Mouse (Mus musculus): Measurements from ENCODE around the gene Dtx2. TPM values are rescaled to one million over a fixed set of nuclear protein-coding genes. Genes with fewer than 3 reads are reported as not detected.

The Dtx2 gene
- total RNA-seq, 1 experiment, result 28.3 TPM

DNA sequence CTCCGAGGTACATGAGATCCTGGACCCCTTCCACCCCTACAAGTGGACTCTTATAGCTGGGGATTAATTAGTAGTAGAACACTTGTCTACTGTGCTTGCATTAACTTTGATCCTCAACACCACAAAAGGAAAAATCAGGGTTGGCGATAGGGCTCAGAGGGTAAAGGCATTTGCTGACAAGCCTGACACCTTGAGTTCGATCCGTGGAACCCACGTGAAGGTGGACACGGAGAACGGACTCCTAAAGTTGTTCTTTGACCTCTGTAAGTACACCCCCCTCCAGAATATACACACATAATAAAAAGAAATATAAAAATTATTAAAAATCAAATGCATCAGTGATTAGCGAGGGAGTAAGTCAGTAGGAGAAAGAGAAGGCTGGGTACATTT lies 270 bp upstream of the Dtx2 start:
- Histone ChIP-seq H3K4me1 (ENCODE audit: control insufficient read depth in 2 of 2, insufficient read depth in 2 of 2, low read length in 2 of 2, poor library complexity in 1 of 2) (peaks cover 0 to 4% of the 10 kb centered on the region in 2 experiments; a peak in 1 of 4 replicates), H3K9me3 (ENCODE audit: control insufficient read depth, insufficient read depth, low read depth, low read length) (no peaks in the 10 kb centered on the region), H3K9ac (ENCODE audit: insufficient read depth, low read depth, low read length, poor library complexity, severe bottlenecking) (no peak overlapping the region), H3K27ac (ENCODE audit: insufficient read depth, low read depth, low read length, poor library complexity, severe bottlenecking) (no peak overlapping the region), H3K36me3 (ENCODE audit: control insufficient read depth, insufficient read depth, low read length, poor library complexity, severe bottlenecking) (peaks cover 5% of the 10 kb centered on the region; the same call in 1 of the 2 replicates), H3K4me3 (ENCODE audit: insufficient read depth in 1 of 2, low read depth in 1 of 2, low read length in 2 of 2, poor library complexity in 1 of 2, severe bottlenecking in 1 of 2) (peak overlapping the region in 1 of 2 experiments; percentile 74; a peak in 2 of 4 replicates)
- TF ChIP-seq CHD2 (IDR thresholded peaks at IDR 0.05; ENCODE audit: low read depth, low read length) (no peak), MAFK (IDR thresholded peaks at IDR 0.05; ENCODE audit: insufficient read depth, low read depth, low read length) (no peak), HCFC1 (IDR thresholded peaks at IDR 0.05; ENCODE audit: borderline replicate concordance, insufficient read depth, low read length) (no peak), ZC3H11A (IDR thresholded peaks at IDR 0.05; ENCODE audit: borderline replicate concordance, low read depth, low read length) (no peak), ZNF384 (IDR thresholded peaks at IDR 0.05; ENCODE audit: low read depth, low read length) (no peak)
- in situ Hi-C loops (cut with MboI; ENCODE audit: low sequenced_read_pairs in 2 of 2, unreplicated experiment in 2 of 2), result no loop called here
- no peak for DNase-seq (ENCODE audit: low read depth, low spot score)

- Histone ChIP-seq H3K36me3 (ENCODE audit: control insufficient read depth, insufficient read depth, low read length, poor library complexity, severe bottlenecking) (peaks cover 10% of the 10 kb centered on the region; the same call in 1 of the 2 replicates), H3K4me3 (ENCODE audit: insufficient read depth in 1 of 2, low read depth in 1 of 2, low read length in 2 of 2, poor library complexity in 1 of 2, severe bottlenecking in 1 of 2) (no peak overlapping the region), H3K27ac (ENCODE audit: insufficient read depth, low read depth, low read length, poor library complexity, severe bottlenecking) (no peak overlapping the region), H3K9ac (ENCODE audit: insufficient read depth, low read depth, low read length, poor library complexity, severe bottlenecking) (no peak overlapping the region), H3K4me1 (ENCODE audit: control insufficient read depth in 2 of 2, insufficient read depth in 2 of 2, low read length in 2 of 2, poor library complexity in 1 of 2) (peaks cover 0 to 6% of the 10 kb centered on the region in 2 experiments; a peak in 1 of 4 replicates), H3K9me3 (ENCODE audit: control insufficient read depth, insufficient read depth, low read depth, low read length) (no peaks in the 10 kb centered on the region)
- TF ChIP-seq ZNF384 (IDR thresholded peaks at IDR 0.05; ENCODE audit: low read depth, low read length) (no peak), ZC3H11A (IDR thresholded peaks at IDR 0.05; ENCODE audit: borderline replicate concordance, low read depth, low read length) (no peak), CHD2 (IDR thresholded peaks at IDR 0.05; ENCODE audit: low read depth, low read length) (no peak), MAFK (IDR thresholded peaks at IDR 0.05; ENCODE audit: insufficient read depth, low read depth, low read length) (no peak), HCFC1 (IDR thresholded peaks at IDR 0.05; ENCODE audit: borderline replicate concordance, insufficient read depth, low read length) (no peak)
- no peak for DNase-seq (ENCODE audit: low read depth, low spot score)
- in situ Hi-C loops (cut with MboI; ENCODE audit: low sequenced_read_pairs in 2 of 2, unreplicated experiment in 2 of 2), result no loop called here
Observed at GRCm38 (mm10) chr5:135996162-135996561, 1.6 kb downstream of the Dtx2 start.

- H3K27ac ChIP-seq (ENCODE audit: insufficient read depth, low read depth, low read length, poor library complexity, severe bottlenecking), result peak overlapping the region; percentile 64
- no peak for DNase-seq (ENCODE audit: low read depth, low spot score)
- no peak overlapping the region for H3K9ac ChIP-seq (ENCODE audit: insufficient read depth, low read depth, low read length, poor library complexity, severe bottlenecking)
- H3K4me1 ChIP-seq (ENCODE audit: control insufficient read depth in 2 of 2, insufficient read depth in 2 of 2, low read length in 2 of 2, poor library complexity in 1 of 2), result peaks cover 3 to 8% of the 10 kb centered on the region in 2 experiments; a peak in 3 of 4 replicates
- peaks cover 10% of the 10 kb centered on the region; the same call in 1 of the 2 replicates for H3K36me3 ChIP-seq (ENCODE audit: control insufficient read depth, insufficient read depth, low read length, poor library complexity, severe bottlenecking)
- no peak for TF ChIP-seq ZC3H11A (IDR thresholded peaks at IDR 0.05; ENCODE audit: borderline replicate concordance, low read depth, low read length)
- peak; percentile 78 for TF ChIP-seq MAFK (IDR thresholded peaks at IDR 0.05; ENCODE audit: insufficient read depth, low read depth, low read length)
- TF ChIP-seq HCFC1 (IDR thresholded peaks at IDR 0.05; ENCODE audit: borderline replicate concordance, insufficient read depth, low read length), result no peak
- TF ChIP-seq ZNF384 (IDR thresholded peaks at IDR 0.05; ENCODE audit: low read depth, low read length), result no peak
- TF ChIP-seq CHD2 (IDR thresholded peaks at IDR 0.05; ENCODE audit: low read depth, low read length), result no peak
- H3K4me3 ChIP-seq (ENCODE audit: insufficient read depth in 1 of 2, low read depth in 1 of 2, low read length in 2 of 2, poor library complexity in 1 of 2, severe bottlenecking in 1 of 2), result no peak overlapping the region
- H3K9me3 ChIP-seq (ENCODE audit: control insufficient read depth, insufficient read depth, low read depth, low read length), result no peaks in the 10 kb centered on the region
- in situ Hi-C loops (cut with MboI; ENCODE audit: low sequenced_read_pairs in 2 of 2, unreplicated experiment in 2 of 2), result no loop called here
Observed at GRCm38 (mm10) chr5:136001222-136001621, 6.6 kb downstream of the Dtx2 start.

- Histone ChIP-seq H3K4me3 (ENCODE audit: insufficient read depth in 1 of 2, low read depth in 1 of 2, low read length in 2 of 2, poor library complexity in 1 of 2, severe bottlenecking in 1 of 2) (no peak overlapping the region), H3K4me1 (ENCODE audit: control insufficient read depth in 2 of 2, insufficient read depth in 2 of 2, low read length in 2 of 2, poor library complexity in 1 of 2) (peaks cover 3 to 8% of the 10 kb centered on the region in 2 experiments; a peak in 3 of 4 replicates), H3K9me3 (ENCODE audit: control insufficient read depth, insufficient read depth, low read depth, low read length) (no peaks in the 10 kb centered on the region), H3K9ac (ENCODE audit: insufficient read depth, low read depth, low read length, poor library complexity, severe bottlenecking) (no peak overlapping the region), H3K36me3 (ENCODE audit: control insufficient read depth, insufficient read depth, low read length, poor library complexity, severe bottlenecking) (peaks cover 7% of the 10 kb centered on the region; the same call in 1 of the 2 replicates), H3K27ac (ENCODE audit: insufficient read depth, low read depth, low read length, poor library complexity, severe bottlenecking) (peak overlapping the region; percentile 92)
- DNase-seq (ENCODE audit: low read depth, low spot score), result no peak
- in situ Hi-C loops (cut with MboI; ENCODE audit: low sequenced_read_pairs in 2 of 2, unreplicated experiment in 2 of 2), result no loop called here
- TF ChIP-seq CHD2 (IDR thresholded peaks at IDR 0.05; ENCODE audit: low read depth, low read length) (no peak), ZNF384 (IDR thresholded peaks at IDR 0.05; ENCODE audit: low read depth, low read length) (no peak), HCFC1 (IDR thresholded peaks at IDR 0.05; ENCODE audit: borderline replicate concordance, insufficient read depth, low read length) (no peak), ZC3H11A (IDR thresholded peaks at IDR 0.05; ENCODE audit: borderline replicate concordance, low read depth, low read length) (no peak), MAFK (IDR thresholded peaks at IDR 0.05; ENCODE audit: insufficient read depth, low read depth, low read length) (no peak)
Observed at GRCm38 (mm10) chr5:136002325-136002724, 7.7 kb downstream of the Dtx2 start.
